Mouse (Mus musculus) liver, embryonic 13.5 days (tissue): ENCODE data around the gene Igfbp6. TPM values are rescaled to one million over a fixed set of nuclear protein-coding genes. Genes with fewer than 3 reads are reported as not detected.
A peak's percentile ranks its signal among the peaks of the same experiment; 100 is the strongest.

Experiments used
- ATAC-seq: fragments of 200-750 bp; cut with Nextera tagmentation; 2 replicates; pipeline ENCODE4 v1.8.0; 2017; ENCODE audit warnings: low read depth, mild to moderate bottlenecking, moderate number of reproducible peaks, moderate library complexity
- DNase-seq: peaks from one replicate; pipeline ENCODE4 v3.0.0; 2022
- H3K27ac ChIP-seq: fragments of 300-500 bp; sonication (generic); 2 replicates; pipeline ENCODE4 v1.5.1; 2015; ENCODE audit warnings: moderate library complexity, mild to moderate bottlenecking, inconsistent platforms
- H3K27me3 ChIP-seq: fragments of 300-500 bp; sonication (generic); 2 replicates; pipeline ENCODE4 v1.6.1; 2015; ENCODE audit warnings: mild to moderate bottlenecking, inconsistent platforms
- H3K36me3 ChIP-seq: fragments of 300-500 bp; sonication (generic); 2 replicates; pipeline ENCODE4 v1.6.1; 2015; ENCODE audit warnings: mild to moderate bottlenecking, inconsistent platforms
- H3K4me1 ChIP-seq: fragments of 300-500 bp; sonication (generic); replicated peaks from 2 replicates; pipeline ENCODE4 v1.6.1; 2015; ENCODE audit warnings: inconsistent platforms
- H3K4me2 ChIP-seq: fragments of 300-500 bp; sonication (generic); 2 replicates; pipeline ENCODE4 v1.6.1; 2015; ENCODE audit warnings: inconsistent platforms, mild to moderate bottlenecking, moderate library complexity
- H3K4me3 ChIP-seq: fragments of 300-500 bp; sonication (generic); replicated peaks from 2 replicates; pipeline ENCODE4 v1.5.1; 2015; ENCODE audit warnings: mild to moderate bottlenecking, inconsistent platforms
- H3K9ac ChIP-seq: fragments of 300-500 bp; sonication (generic); 2 replicates; pipeline ENCODE4 v1.6.1; 2015; ENCODE audit warnings: mild to moderate bottlenecking, inconsistent platforms
- H3K9me3 ChIP-seq: fragments of 300-500 bp; sonication (generic); replicated peaks from 2 replicates; pipeline ENCODE4 v1.6.1; 2016; ENCODE audit warnings: inconsistent platforms
- WGBS: fragments of 180-500 bp; shearing (Covaris S2); methylation state at CpG from one replicate; pipeline ENCODE4 v1.1.7; 2015; ENCODE audit not compliant: insufficient replicate concordance; 5-methylcytosine and 5-hydroxymethylcytosine counted together
- polyA plus RNA-seq: library from polyadenylated mRNA; unstranded; fragments of >200 nt; fragmentation: Nextera tagmentation; extraction: Ambion mirVana; gene quantifications from 2 replicates; pipeline ENCODE4 v1.2.1, GENCODE M21; 2015

Igfbp6 gene
- polyA plus RNA-seq, 1 experiment from 2014 or later: 1.2 TPM

GRCm38 (mm10) chr15:102179924-102180323, 35.8 kb downstream of the Igfbp6 start:
- Histone ChIP-seq H3K4me3 (no peak overlapping the region), H3K27ac (no peak overlapping the region), H3K9me3 (no peaks in the 10 kb centered on the region), H3K4me1 (peaks cover 28% of the 10 kb centered on the region), H3K27me3 (no peaks in the 10 kb centered on the region), H3K4me2 (no peak overlapping the region), H3K36me3 (peaks cover 8% of the 10 kb centered on the region; the same call in 1 of the 2 replicates), H3K9ac (no peak overlapping the region)
- no peak for DNase-seq
- 82% methylated on average over 14 of the region's 14 CpGs for WGBS
- ATAC-seq: no peak

GRCm38 (mm10) chr15:102183076-102183475, 38.9 kb downstream of the Igfbp6 start:
- Histone ChIP-seq H3K4me1 (peaks cover 11% of the 10 kb centered on the region), H3K27me3 (no peaks in the 10 kb centered on the region), H3K4me2 (no peak overlapping the region), H3K27ac (no peak overlapping the region), H3K9me3 (no peaks in the 10 kb centered on the region), H3K36me3 (0 out of 2 replicates have a peak, but pooled peaks cover 4% of the 10 kb centered on the region), H3K9ac (no peak overlapping the region), H3K4me3 (no peak overlapping the region)
- 72% methylated on average over 3 of the region's 3 CpGs for WGBS
- ATAC-seq (no peak), DNase-seq (no peak)

GRCm38 (mm10) chr15:102186239-102186638, 42.1 kb downstream of the Igfbp6 start:
- Histone ChIP-seq H3K9ac (no peak overlapping the region), H3K4me1 (peaks cover 22% of the 10 kb centered on the region), H3K36me3 (0 out of 2 replicates have a peak, but pooled peaks cover 4% of the 10 kb centered on the region), H3K27me3 (no peaks in the 10 kb centered on the region), H3K27ac (peak overlapping the region; percentile 43; the same call in 1 of the 2 replicates), H3K4me2 (no peak overlapping the region), H3K9me3 (no peaks in the 10 kb centered on the region), H3K4me3 (no peak overlapping the region)
- 70% methylated on average over 11 of the region's 11 CpGs for WGBS
- DNase-seq: no peak
- peak; percentile 52 for ATAC-seq

GRCm38 (mm10) chr15:102188096-102188495, 43.9 kb downstream of the Igfbp6 start:
- DNase-seq: no peak
- Histone ChIP-seq H3K9ac (0 out of 2 replicates have a peak overlapping the region, but pooled peaks have one; percentile 38), H3K27ac (no peak overlapping the region)

GRCm38 (mm10) chr15:102188883-102189282, 44.7 kb downstream of the Igfbp6 start:
- H3K9ac ChIP-seq: no peak overlapping the region
- H3K27ac ChIP-seq: peak overlapping the region; percentile 29; the same call in 1 of the 2 replicates

More at GRCm38 (mm10) chr15:102188096-102188495, 43.9 kb downstream of the Igfbp6 start:
- no peaks in the 10 kb centered on the region for H3K9me3 ChIP-seq
- WGBS: 74% methylated on average over 10 of the region's 10 CpGs
- no peaks in the 10 kb centered on the region for H3K27me3 ChIP-seq
- 0 out of 2 replicates have a peak, but pooled peaks cover 4% of the 10 kb centered on the region for H3K36me3 ChIP-seq
- ATAC-seq: no peak
- no peak overlapping the region for H3K4me3 ChIP-seq
- H3K4me1 ChIP-seq: peaks cover 35% of the 10 kb centered on the region
- 0 out of 2 replicates have a peak overlapping the region, but pooled peaks have one; percentile 21 for H3K4me2 ChIP-seq

GRCm38 (mm10) chr15:102191699-102192098, 47.5 kb downstream of the Igfbp6 start:
- H3K4me2 ChIP-seq: no peak overlapping the region
- H3K4me3 ChIP-seq: no peak overlapping the region
- no peaks in the 10 kb centered on the region for H3K9me3 ChIP-seq
- DNase-seq (no peak), ATAC-seq (peak; percentile 50)
- WGBS: 58% methylated on average over 7 of the region's 7 CpGs
- peaks cover 48% of the 10 kb centered on the region for H3K4me1 ChIP-seq
- peak overlapping the region; percentile 68 for H3K27ac ChIP-seq
- H3K36me3 ChIP-seq: no peaks in the 10 kb centered on the region
- no peaks in the 10 kb centered on the region for H3K27me3 ChIP-seq
- H3K9ac ChIP-seq: no peak overlapping the region

More at GRCm38 (mm10) chr15:102188883-102189282, 44.7 kb downstream of the Igfbp6 start:
- Histone ChIP-seq H3K4me3 (no peak overlapping the region), H3K9me3 (no peaks in the 10 kb centered on the region), H3K4me2 (0 out of 2 replicates have a peak overlapping the region, but pooled peaks have one; percentile 21), H3K4me1 (peaks cover 38% of the 10 kb centered on the region), H3K27me3 (no peaks in the 10 kb centered on the region), H3K36me3 (0 out of 2 replicates have a peak, but pooled peaks cover 4% of the 10 kb centered on the region)
- ATAC-seq: no peak
- WGBS: 57% methylated on average over 6 of the region's 6 CpGs
- no peak for DNase-seq

GRCm38 (mm10) chr15:102192271-102192812, 48.2 kb downstream of the Igfbp6 start:
- ATAC-seq (no peak), DNase-seq (no peak)
- 36% methylated on average over 7 of the region's 7 CpGs for WGBS
- Histone ChIP-seq H3K36me3 (no peaks in the 10 kb centered on the region), H3K9ac (no peak overlapping the region), H3K4me1 (peaks cover 48% of the 10 kb centered on the region), H3K9me3 (no peaks in the 10 kb centered on the region), H3K4me2 (no peak overlapping the region), H3K27me3 (no peaks in the 10 kb centered on the region), H3K4me3 (no peak overlapping the region), H3K27ac (peak overlapping the region; percentile 68)

- DNase-seq (no peak), ATAC-seq (no peak)
- Histone ChIP-seq H3K27me3 (no peaks in the 10 kb centered on the region), H3K4me1 (peaks cover 46% of the 10 kb centered on the region), H3K9ac (no peak overlapping the region), H3K36me3 (no peaks in the 10 kb centered on the region), H3K9me3 (no peaks in the 10 kb centered on the region), H3K4me3 (no peak overlapping the region), H3K4me2 (no peak overlapping the region), H3K27ac (peak overlapping the region; percentile 68)
- WGBS: 12% methylated on average over 5 of the region's 5 CpGs
These were observed 48.7 kb downstream of the Igfbp6 start for GRCm38 (mm10) chr15:102192820-102193386.

GRCm38 (mm10) chr15:102193652-102194051, 49.5 kb downstream of the Igfbp6 start:
- Histone ChIP-seq H3K27me3 (no peaks in the 10 kb centered on the region), H3K36me3 (no peaks in the 10 kb centered on the region), H3K4me2 (no peak overlapping the region), H3K27ac (peak overlapping the region; percentile 56; the same call in 1 of the 2 replicates), H3K9me3 (no peaks in the 10 kb centered on the region), H3K4me3 (no peak overlapping the region), H3K4me1 (peaks cover 39% of the 10 kb centered on the region), H3K9ac (no peak overlapping the region)
- DNase-seq (no peak), ATAC-seq (no peak)
- WGBS: 60% methylated on average over 4 of the region's 4 CpGs

GRCm38 (mm10) chr15:102194439-102194838, 50.3 kb downstream of the Igfbp6 start:
- no peaks in the 10 kb centered on the region for H3K27me3 ChIP-seq
- H3K9me3 ChIP-seq: no peaks in the 10 kb centered on the region
- no peaks in the 10 kb centered on the region for H3K36me3 ChIP-seq
- peaks cover 35% of the 10 kb centered on the region for H3K4me1 ChIP-seq
- H3K27ac ChIP-seq: peak overlapping the region; percentile 56; the same call in 1 of the 2 replicates
- no peak overlapping the region for H3K4me2 ChIP-seq
- ATAC-seq (no peak), DNase-seq (no peak)
- 43% methylated on average over 4 of the region's 4 CpGs for WGBS
- no peak overlapping the region for H3K4me3 ChIP-seq
- no peak overlapping the region for H3K9ac ChIP-seq

GRCm38 (mm10) chr15:102195373-102195772, 51.2 kb downstream of the Igfbp6 start:
- Histone ChIP-seq H3K36me3 (no peaks in the 10 kb centered on the region; the same call in 1 of the 2 replicates), H3K9ac (no peak overlapping the region), H3K27me3 (no peaks in the 10 kb centered on the region), H3K9me3 (no peaks in the 10 kb centered on the region), H3K4me3 (no peak overlapping the region), H3K27ac (no peak overlapping the region), H3K4me2 (no peak overlapping the region), H3K4me1 (peaks cover 31% of the 10 kb centered on the region)
- 63% methylated on average over 4 of the region's 4 CpGs for WGBS
- no peak for ATAC-seq
- no peak for DNase-seq
